Mouse (Mus musculus) forebrain, embryonic 11.5 days (tissue): ENCODE results near the gene Col6a3. TPM values are rescaled to one million over a fixed set of nuclear protein-coding genes. Genes with fewer than 3 reads are reported as not detected.

ENCODE experiments used
- ATAC-seq: fragments of 200-750 bp; cut with Nextera tagmentation; replicated peaks from 2 replicates; pipeline ENCODE4 v1.8.0; 2017; ENCODE audit warnings: moderate TSS enrichment; ENCODE audit not compliant: low FRiP score
- DNase-seq: peaks from one replicate; pipeline ENCODE4 v3.0.0-alpha.2; 2017; ENCODE audit warnings: low spot score
- H3K27ac ChIP-seq: fragments of 300-500 bp; sonication (generic); 2 replicates; pipeline ENCODE4 v1.5.1; 2014; ENCODE audit warnings: low read depth, low read length
- H3K27me3 ChIP-seq: fragments of 300-500 bp; sonication (generic); 2 replicates; pipeline ENCODE4 v1.6.1; 2014; ENCODE audit warnings: mild to moderate bottlenecking, low read length, mixed read lengths; ENCODE audit not compliant: control insufficient read depth, insufficient read depth
- H3K36me3 ChIP-seq: fragments of 300-500 bp; sonication (generic); 2 replicates; pipeline ENCODE4 v1.6.1; 2014; ENCODE audit warnings: mild to moderate bottlenecking, low read length, moderate library complexity, mixed read lengths; ENCODE audit not compliant: control insufficient read depth, insufficient read depth
- H3K4me1 ChIP-seq: fragments of 300-500 bp; sonication (generic); replicated peaks from 2 replicates; pipeline ENCODE4 v1.6.1; 2014; ENCODE audit warnings: low read length, mixed read lengths; ENCODE audit not compliant: control insufficient read depth, insufficient read depth
- H3K4me2 ChIP-seq: fragments of 300-500 bp; sonication (generic); 2 replicates; pipeline ENCODE4 v1.6.1; 2014; ENCODE audit warnings: low read depth, mild to moderate bottlenecking, low read length, moderate library complexity, mixed read lengths; ENCODE audit not compliant: severe bottlenecking
- H3K4me3 ChIP-seq: fragments of 300-500 bp; sonication (generic); 2 replicates; pipeline ENCODE4 v1.5.1; 2014; ENCODE audit warnings: low read depth, low read length
- H3K9ac ChIP-seq: fragments of 300-500 bp; sonication (generic); 2 replicates; pipeline ENCODE4 v1.6.1; 2014; ENCODE audit warnings: low read length
- H3K9me3 ChIP-seq: fragments of 300-500 bp; sonication (generic); 2 replicates; pipeline ENCODE4 v1.6.1; 2016; ENCODE audit warnings: low read length, mixed read lengths; ENCODE audit not compliant: control insufficient read depth
- whole genome bisulfite sequencing: fragments of 180-500 bp; shearing (Covaris S2); extraction: QIAGEN DNeasy Blood & Tissue Kit; methylation state at CpG from one replicate; pipeline ENCODE4 v1.1.7; 2014; 5-methylcytosine and 5-hydroxymethylcytosine counted together
- polyA plus RNA-seq: library from polyadenylated mRNA; unstranded; fragments of >200 nt; fragmentation: Nextera tagmentation; extraction: Ambion mirVana; gene quantifications from 2 replicates; pipeline ENCODE4 v1.2.1, GENCODE M21; 2014

Gene Col6a3
- polyA plus RNA-seq, 1 experiment from 2014 or later, result 6.3 TPM

- ATAC-seq (no peak), DNase-seq (no peak)
- no peaks in the 10 kb centered on the region; the same call in 1 of the 2 replicates for H3K27me3 ChIP-seq
- H3K9me3 ChIP-seq, result no peaks in the 10 kb centered on the region
- H3K4me3 ChIP-seq, result no peak overlapping the region
- no peaks in the 10 kb centered on the region for H3K36me3 ChIP-seq
- H3K4me1 ChIP-seq, result no peaks in the 10 kb centered on the region
- WGBS, result 69% methylated on average over 15 of the region's 15 CpGs
- no peak overlapping the region for H3K9ac ChIP-seq
- no peak overlapping the region for H3K27ac ChIP-seq
- no peak overlapping the region for H3K4me2 ChIP-seq
Observed at GRCm38 (mm10) chr1:90813226-90813625, 30.5 kb downstream of the Col6a3 start.

GRCm38 (mm10) chr1:90808930-90809329 is 34.8 kb downstream of the Col6a3 start:
- H3K36me3 ChIP-seq, result no peaks in the 10 kb centered on the region
- 77% methylated on average over 9 of the region's 9 CpGs for WGBS
- no peak overlapping the region for H3K4me3 ChIP-seq
- H3K27ac ChIP-seq, result no peak overlapping the region
- H3K4me1 ChIP-seq, result no peaks in the 10 kb centered on the region
- no peaks in the 10 kb centered on the region for H3K9me3 ChIP-seq
- no peak overlapping the region for H3K9ac ChIP-seq
- no peak overlapping the region for H3K4me2 ChIP-seq
- no peaks in the 10 kb centered on the region; the same call in 1 of the 2 replicates for H3K27me3 ChIP-seq
- DNase-seq, result no peak
- ATAC-seq, result no peak

- ATAC-seq, result no peak
- H3K36me3 ChIP-seq, result no peaks in the 10 kb centered on the region
- H3K4me3 ChIP-seq, result no peak overlapping the region
- no peaks in the 10 kb centered on the region for H3K4me1 ChIP-seq
- H3K9ac ChIP-seq, result no peak overlapping the region
- DNase-seq, result no peak
- H3K27ac ChIP-seq, result no peak overlapping the region
- no peaks in the 10 kb centered on the region for H3K27me3 ChIP-seq
- H3K4me2 ChIP-seq, result no peak overlapping the region
- 91% methylated on average over 4 of the region's 4 CpGs for WGBS
- no peaks in the 10 kb centered on the region for H3K9me3 ChIP-seq
Observed at GRCm38 (mm10) chr1:90803104-90803503, 40.7 kb downstream of the Col6a3 start.

- Histone ChIP-seq H3K27me3 (no peaks in the 10 kb centered on the region), H3K36me3 (no peaks in the 10 kb centered on the region), H3K27ac (no peak overlapping the region), H3K4me2 (no peak overlapping the region), H3K9ac (no peak overlapping the region), H3K9me3 (no peaks in the 10 kb centered on the region), H3K4me1 (no peaks in the 10 kb centered on the region), H3K4me3 (no peak overlapping the region)
- 83% methylated on average over 13 of the region's 13 CpGs for WGBS
- ATAC-seq, result no peak
- DNase-seq, result no peak
Observed at GRCm38 (mm10) chr1:90801067-90801466, 42.7 kb downstream of the Col6a3 start.

- 89% methylated on average over 3 of the region's 3 CpGs for WGBS
- H3K9me3 ChIP-seq, result no peaks in the 10 kb centered on the region
Observed at GRCm38 (mm10) chr1:90800466-90800865, 43.3 kb downstream of the Col6a3 start.

GRCm38 (mm10) chr1:90797276-90797891 is 46.4 kb downstream of the Col6a3 start:
- ATAC-seq (no peak), DNase-seq (no peak)
- Histone ChIP-seq H3K4me3 (no peak overlapping the region), H3K4me2 (no peak overlapping the region), H3K27me3 (no peaks in the 10 kb centered on the region), H3K9ac (no peak overlapping the region), H3K27ac (no peak overlapping the region), H3K9me3 (no peaks in the 10 kb centered on the region), H3K36me3 (no peaks in the 10 kb centered on the region), H3K4me1 (no peaks in the 10 kb centered on the region)
- WGBS, result 94% methylated on average over 6 of the region's 6 CpGs

More at GRCm38 (mm10) chr1:90800466-90800865, 43.3 kb downstream of the Col6a3 start:
- H3K4me2 ChIP-seq, result no peak overlapping the region
- H3K27ac ChIP-seq, result no peak overlapping the region
- DNase-seq (no peak), ATAC-seq (no peak)
- H3K27me3 ChIP-seq, result no peaks in the 10 kb centered on the region
- no peak overlapping the region for H3K4me3 ChIP-seq
- no peaks in the 10 kb centered on the region for H3K4me1 ChIP-seq
- no peak overlapping the region for H3K9ac ChIP-seq
- H3K36me3 ChIP-seq, result no peaks in the 10 kb centered on the region

GRCm38 (mm10) chr1:90793368-90793767 is 50.4 kb downstream of the Col6a3 start:
- ATAC-seq, result no peak
- WGBS, result 90% methylated on average over 4 of the region's 4 CpGs

GRCm38 (mm10) chr1:90790925-90791324 is 52.8 kb downstream of the Col6a3 start:
- Histone ChIP-seq H3K4me1 (no peaks in the 10 kb centered on the region), H3K9ac (no peak overlapping the region), H3K27ac (no peak overlapping the region), H3K4me2 (no peak overlapping the region), H3K36me3 (no peaks in the 10 kb centered on the region), H3K4me3 (no peak overlapping the region), H3K27me3 (no peaks in the 10 kb centered on the region), H3K9me3 (no peaks in the 10 kb centered on the region)
- no peak for ATAC-seq
- DNase-seq, result no peak
- 94% methylated on average over 4 of the region's 4 CpGs for WGBS

More at GRCm38 (mm10) chr1:90793368-90793767, 50.4 kb downstream of the Col6a3 start:
- Histone ChIP-seq H3K9ac (no peak overlapping the region), H3K4me3 (no peak overlapping the region), H3K27me3 (no peaks in the 10 kb centered on the region), H3K36me3 (no peaks in the 10 kb centered on the region), H3K9me3 (no peaks in the 10 kb centered on the region), H3K27ac (no peak overlapping the region), H3K4me2 (no peak overlapping the region), H3K4me1 (no peaks in the 10 kb centered on the region)
- no peak for DNase-seq

GRCm38 (mm10) chr1:90789506-90789905 is 54.3 kb downstream of the Col6a3 start:
- H3K9ac ChIP-seq, result no peak overlapping the region
- H3K4me3 ChIP-seq, result no peak overlapping the region
- WGBS, result 88% methylated on average over 6 of the region's 6 CpGs
- H3K27ac ChIP-seq, result no peak overlapping the region
- no peaks in the 10 kb centered on the region for H3K27me3 ChIP-seq
- no peak for DNase-seq
- H3K4me2 ChIP-seq, result no peak overlapping the region
- ATAC-seq, result no peak
- no peaks in the 10 kb centered on the region for H3K9me3 ChIP-seq
- H3K36me3 ChIP-seq, result no peaks in the 10 kb centered on the region
- no peaks in the 10 kb centered on the region for H3K4me1 ChIP-seq
